Mouse (Mus musculus) NIH3T3 (cell line): Measurements from ENCODE around the gene Taf11.

Source experiments
- DNase-seq: peaks from one replicate; pipeline ENCODE4 v3.0.0-alpha.2; 2012; ENCODE audit warnings: low read depth

The Taf11 gene

DNA sequence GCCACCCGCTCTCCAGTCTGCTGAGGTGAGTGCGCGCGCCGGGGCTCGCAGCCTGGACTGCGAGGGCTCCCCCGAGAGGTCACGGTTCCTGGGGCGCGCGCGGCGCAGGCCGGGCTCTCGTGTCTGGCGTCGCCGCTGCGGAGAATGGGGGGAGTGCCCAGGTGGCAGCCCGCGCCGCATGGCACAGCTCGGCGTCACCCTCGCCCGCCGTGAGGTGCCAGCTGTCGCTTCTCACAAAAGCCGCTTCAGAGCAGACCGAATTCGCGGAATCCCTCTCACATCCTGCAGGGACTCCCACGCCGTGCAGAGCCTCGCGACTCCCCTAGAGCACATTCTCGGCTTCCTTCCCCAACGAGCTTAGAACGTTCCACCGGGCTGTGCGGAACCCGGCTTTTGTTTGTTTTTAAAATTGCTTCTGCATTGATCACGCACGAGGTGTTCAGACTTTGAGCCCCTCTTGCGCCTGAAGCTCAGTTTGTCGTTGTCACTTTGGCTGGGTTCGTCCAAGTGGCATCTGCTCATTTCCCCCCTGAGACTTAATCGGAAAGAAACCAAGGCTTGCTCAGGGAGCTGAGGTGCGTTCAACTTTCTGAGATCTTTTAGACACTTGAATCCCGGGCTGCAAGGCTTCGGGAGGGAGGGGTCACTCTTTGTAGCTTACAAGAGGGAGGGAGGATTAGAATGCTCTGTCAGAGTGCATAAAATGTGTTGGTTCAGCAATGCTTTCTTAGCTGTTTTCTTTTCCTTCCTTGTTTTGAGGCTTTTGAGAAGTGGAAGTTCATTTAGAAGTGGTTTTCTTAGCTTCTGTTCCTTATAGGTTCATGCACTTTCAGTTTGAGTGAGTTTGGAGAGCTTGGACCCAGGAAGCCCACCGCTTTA lies at the start of gene Taf11:
Gene Taf11, minus strand, starts transcription at position 223 of the 879 bp plus-strand sequence.
- peak; percentile 36 for DNase-seq

DNA sequence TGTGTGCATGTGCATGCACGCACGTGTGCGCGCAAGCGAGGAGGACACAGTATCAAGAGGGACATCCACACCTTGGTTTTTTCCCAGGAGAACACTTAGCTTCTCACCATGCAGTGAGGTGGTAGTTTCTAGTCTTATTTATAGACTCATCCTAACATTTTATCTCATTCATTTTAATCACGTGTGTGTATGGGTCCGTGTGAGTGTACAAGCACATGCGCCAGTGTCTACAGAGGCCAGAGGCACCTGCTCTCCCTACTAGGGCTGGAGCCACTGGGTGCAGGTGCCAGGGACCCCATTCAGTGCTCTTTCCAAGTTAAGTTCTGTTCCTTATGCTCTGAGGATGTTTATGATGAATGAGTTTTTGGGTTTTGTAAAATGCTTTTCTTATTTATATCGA lies 48.0 kb upstream of the Taf11 start:
- no peak for DNase-seq

DNA sequence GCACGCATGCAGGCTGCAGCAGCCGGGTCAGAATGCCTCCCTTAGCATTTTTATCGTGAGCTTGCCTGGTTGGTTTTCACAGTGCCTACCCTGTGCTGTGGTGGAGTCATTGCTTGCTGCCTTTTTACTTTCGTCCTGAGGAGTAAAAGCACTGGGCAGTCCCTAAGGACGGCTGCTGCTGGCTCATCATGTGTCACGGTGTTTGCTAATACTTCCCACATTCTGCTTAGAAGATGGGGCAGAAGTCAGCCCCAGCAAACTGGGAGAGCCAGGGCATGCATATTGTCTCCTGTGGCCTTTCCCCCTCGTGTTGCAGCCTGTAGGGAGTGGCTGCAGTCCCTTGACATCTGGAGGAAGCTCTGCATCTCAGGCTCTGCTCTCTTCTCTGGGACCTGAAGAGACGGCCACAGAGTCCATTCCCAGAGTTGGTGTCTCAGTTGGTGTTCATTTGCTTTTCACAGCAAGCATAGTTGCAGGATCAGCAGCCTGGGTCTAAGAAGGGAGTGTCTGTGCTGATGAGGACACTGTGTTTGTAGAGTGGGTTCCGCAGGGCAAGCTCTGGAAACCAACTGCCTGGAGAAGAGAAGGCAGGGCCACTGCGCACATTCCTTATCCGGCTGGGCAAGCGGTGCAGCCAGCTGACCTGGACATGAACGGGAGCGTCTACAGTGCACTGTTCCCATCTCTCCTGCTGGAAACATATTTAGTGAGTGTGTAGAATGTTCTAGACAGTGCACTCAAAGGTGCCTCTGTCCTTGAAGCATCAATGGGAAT lies 45.2 kb upstream of the Taf11 start:
- peak; percentile 70 for DNase-seq

DNA sequence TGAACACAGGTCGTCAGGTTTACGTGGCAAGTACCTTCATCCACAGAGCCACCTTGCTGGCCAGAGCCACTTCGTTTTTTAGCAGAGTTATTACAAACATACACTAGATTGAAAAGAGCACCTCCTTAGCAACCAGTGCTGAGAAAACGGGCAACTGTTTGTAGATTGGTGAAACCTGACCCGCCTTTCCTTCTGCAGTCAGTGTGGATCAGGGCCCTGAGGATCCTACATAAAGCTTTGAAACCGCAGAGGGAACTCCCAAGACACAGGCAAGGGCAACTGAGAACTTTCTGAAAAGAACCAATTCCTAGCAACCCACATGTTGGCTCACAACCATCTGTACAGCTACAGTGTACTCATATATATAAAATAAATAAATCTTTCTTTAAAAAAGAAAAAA lies 43.5 kb upstream of the Taf11 start:
- peak; percentile 30 for DNase-seq

DNA sequence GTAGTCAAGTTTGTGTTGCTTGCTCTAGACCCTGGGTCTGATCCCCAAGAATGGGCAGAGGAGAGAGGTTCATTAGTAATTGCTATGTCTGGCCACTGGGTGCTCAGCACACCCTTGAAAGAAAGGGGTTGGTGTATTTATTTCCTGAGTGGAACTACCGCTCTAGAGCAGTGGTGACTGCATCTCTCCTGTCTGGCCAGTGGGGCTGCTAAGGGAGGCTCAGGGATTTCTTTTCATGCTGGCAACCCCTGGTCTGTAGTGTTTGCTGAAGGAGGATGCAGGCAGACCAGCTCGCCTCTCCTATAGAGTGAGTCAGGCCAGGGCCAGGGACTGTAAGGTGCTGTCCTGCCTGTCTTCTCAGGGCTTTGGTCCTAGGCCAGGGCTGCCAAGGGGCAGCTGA lies 37.5 kb upstream of the Taf11 start:
- DNase-seq, result no peak

DNA sequence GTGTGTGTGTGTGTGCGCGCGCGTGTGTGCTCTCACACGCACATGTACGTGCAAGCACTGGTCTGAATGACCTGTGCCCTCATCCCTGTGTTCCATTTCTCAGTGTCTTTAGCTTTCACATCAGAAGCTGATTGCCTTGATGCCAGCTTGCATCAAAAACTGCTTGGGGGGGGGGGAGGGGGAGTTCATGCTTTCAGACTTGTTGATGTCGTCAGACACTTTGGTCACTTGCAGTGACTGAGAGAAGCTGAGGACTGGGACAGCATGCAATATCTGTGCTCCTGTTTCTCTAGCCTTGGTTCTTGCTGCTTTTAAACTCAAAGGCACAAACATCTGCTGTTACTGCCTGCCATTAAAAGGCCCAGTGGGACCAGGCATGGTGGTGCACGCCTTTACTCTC lies 36.7 kb upstream of the Taf11 start:
- DNase-seq, result no peak

DNA sequence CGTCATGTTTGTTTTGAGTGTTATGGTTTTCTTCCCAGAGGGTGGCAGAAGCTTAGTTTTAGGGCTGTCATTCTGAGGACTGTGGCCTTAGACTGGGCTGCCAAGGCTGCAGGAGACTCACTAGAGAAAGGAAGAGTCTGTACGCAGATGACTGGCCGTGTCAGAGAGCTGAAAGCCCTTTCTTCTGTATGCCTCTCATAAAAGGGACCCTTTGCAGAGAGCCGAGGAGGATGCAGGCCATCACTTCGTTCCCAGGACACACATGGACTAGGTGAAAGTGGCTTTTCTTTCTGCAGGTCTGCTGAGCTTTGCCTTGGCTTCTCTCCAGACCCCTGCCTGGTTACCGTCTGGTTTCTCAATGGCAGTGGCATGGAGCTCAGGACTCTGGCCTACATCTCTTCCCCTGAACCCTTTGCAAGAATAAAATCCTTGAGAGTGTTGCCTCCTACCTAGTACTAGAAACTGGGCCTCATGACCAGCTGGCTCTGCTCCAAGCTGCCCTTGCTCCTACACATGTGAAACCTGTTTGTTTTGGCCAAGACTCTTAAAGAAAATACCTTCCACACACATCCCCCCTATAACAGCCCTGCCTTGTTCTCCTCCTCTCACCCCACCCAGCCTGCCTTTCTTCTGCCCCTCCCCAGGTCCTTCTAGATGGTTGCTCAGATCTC lies 36.0 kb upstream of the Taf11 start:
- peak; percentile 94 for DNase-seq

DNA sequence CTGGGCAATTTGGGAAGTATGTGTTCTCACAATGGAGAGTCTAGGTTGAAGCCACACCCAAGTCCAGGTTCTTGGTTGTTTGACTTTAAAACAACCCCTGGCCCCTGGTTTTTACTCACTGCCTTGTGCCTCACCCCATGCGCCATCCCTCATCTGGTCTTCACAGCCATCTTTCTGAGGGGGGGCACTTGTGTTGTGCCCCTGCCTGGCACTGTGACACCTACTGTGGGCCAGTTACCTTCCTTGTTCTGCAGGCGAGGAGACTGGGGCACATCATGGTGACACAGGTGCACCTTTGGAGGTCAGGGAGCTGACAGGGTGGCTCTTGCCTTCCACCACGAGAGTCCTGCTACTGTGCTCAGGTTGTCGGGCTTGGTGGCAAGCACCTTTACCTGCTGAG lies 32.5 kb upstream of the Taf11 start:
- DNase-seq, result no peak

DNA sequence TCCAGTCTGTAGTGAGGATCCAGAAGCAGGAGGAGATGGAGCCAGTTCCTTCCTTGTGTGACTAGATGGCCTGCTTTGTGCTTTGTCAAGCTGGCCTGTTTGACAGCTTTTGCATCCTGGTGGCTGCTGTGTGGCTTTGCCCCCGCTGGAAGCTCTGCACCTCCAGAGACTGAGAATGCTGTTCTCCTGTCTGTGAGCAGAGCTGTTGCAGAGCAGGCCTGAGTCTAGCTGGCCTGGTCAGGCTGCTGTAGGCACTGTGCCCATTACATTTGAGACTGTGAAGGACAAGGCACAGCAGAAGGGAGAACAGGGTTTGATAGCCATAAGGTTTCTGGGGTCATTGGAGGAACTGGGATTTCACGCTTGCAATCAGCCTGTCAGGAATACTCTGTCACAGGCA lies 32.1 kb upstream of the Taf11 start:
- no peak for DNase-seq

DNA sequence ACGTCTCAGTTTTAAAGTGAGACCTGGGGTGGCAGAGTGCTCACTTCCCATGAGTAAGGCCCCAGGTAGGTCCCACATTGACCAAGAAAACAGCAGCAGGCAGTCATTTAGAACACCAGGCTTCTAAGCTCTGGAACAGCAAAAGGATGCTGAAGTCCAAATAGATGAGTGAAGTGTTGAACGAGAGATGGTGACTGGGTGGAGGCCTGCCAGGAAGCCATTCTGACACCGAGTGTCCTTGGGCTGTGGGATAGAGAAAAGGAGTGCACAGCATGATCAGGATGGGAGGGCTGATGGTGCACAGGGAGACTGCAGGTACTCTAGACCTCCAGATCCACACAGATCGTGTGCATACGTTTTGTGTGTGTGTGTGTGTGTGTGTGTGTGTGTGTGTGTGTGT lies 31.5 kb upstream of the Taf11 start:
- DNase-seq, result no peak

DNA sequence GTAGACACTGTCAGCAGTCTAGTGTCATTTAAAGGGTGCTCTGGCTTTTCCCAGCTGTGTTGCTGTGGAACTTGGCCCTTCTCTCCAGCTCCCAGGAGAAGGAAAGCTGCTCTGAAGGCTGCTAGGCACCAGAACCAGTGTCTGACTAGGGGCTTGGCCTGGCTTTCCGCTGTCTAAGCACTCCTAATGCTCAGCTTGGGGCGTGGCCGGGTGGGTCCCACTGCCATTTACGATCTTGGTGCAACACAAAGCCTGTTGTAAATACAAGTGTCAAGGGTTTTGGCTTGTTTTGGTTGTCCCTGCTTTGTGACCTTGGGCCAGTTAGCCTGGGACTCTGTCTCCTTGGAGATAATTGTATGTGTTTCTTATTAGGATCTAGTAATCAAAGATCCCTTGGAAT lies 30.7 kb upstream of the Taf11 start:
- DNase-seq, result no peak

DNA sequence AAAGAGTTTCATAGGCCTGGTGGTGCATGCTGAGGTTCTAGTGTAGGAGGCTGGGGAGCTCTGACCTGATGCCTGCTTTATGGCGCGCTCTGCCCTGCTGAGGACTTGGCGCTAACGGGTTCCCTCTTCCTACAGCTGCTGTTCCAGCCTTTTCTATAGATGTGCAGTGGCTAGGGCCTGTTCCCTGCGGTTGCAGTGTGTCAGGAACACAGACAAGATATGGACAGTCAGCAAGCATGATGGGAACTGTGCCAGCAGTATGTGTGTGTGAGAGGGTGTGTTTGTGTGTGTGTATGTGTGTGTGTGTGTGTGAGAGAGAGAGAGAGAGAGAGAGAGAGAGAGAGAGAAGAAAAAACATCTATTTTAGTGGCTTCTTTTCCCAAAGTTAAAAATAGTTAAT lies 29.4 kb upstream of the Taf11 start:
- peak; percentile 40 for DNase-seq

DNA sequence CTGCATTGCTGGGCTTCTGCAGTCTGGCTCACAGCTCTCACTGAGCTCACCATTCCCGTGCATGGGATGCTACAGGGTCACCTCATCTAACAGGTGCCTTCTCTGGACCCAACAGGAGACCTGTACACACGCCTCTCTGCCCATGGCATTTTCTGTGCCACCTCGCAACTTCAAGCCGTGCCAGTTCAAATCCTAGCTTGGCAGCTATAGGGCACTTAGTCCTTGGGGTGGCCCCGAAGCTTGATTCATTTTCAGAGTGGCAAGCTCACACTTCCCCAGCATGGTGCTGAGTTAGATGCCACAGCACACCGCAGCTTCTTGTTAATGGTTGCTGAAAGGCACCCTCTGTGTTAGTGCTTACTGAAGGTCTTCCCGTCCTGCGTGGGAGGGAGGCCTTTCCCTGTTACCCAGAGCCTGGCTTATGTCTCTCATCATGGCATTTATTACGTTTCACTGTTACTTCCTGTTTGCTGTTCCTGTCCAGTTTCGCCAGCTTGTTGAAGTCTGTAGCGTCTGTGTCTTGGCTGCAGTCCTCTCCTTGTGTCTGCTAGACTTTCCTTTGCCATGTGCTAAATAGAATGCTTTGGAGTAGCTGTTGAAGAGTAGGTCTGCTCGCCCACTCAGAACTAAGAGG lies 28.6 kb upstream of the Taf11 start:
- no peak for DNase-seq

DNA sequence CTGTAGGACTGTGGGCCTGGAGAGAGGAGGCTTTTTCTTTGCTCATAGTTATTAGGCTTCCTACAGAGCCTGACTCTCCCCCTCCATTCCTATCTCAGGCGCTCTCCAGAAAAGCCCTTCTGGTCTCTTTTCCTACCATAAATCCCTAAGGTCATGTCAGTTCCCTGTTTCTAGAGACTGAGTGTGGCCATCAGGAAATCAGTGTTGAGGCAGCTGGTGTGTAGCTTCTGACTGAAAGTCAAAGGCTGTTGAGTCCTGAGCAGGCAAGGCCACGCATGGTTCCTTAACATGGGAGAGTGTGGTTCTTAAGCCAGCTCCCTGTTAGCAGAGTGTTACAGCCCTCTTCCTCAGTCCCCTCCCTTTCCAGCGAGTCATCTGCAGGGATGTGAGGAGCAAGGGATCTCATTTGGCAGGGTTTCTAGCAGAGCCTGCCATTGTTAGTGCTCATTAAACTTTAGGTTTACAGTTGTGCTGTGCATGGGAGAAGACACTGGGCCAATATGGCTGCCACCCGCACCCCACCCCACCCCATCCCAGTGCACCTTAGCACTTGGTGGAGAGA lies 27.5 kb upstream of the Taf11 start:
- peak; percentile 72 for DNase-seq

DNA sequence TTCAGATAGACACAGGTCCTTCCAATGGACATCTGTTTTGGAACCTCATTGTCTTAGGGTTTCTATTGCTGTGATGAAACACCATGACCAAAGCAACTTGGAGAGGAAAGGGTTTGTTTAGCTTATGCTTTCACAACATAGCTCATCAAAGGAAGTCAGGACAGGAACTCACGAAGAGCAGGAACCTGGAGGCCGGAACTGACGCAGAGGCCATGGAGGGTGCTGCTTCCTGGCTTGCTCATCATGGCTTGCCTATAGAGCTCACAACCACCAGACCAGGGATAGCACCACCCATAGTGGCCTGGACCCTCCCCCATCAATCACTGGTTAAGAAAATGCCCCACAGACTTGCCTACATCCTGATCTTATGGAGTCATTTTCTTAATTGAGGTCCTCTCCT lies 25.4 kb upstream of the Taf11 start:
- DNase-seq, result no peak

DNA sequence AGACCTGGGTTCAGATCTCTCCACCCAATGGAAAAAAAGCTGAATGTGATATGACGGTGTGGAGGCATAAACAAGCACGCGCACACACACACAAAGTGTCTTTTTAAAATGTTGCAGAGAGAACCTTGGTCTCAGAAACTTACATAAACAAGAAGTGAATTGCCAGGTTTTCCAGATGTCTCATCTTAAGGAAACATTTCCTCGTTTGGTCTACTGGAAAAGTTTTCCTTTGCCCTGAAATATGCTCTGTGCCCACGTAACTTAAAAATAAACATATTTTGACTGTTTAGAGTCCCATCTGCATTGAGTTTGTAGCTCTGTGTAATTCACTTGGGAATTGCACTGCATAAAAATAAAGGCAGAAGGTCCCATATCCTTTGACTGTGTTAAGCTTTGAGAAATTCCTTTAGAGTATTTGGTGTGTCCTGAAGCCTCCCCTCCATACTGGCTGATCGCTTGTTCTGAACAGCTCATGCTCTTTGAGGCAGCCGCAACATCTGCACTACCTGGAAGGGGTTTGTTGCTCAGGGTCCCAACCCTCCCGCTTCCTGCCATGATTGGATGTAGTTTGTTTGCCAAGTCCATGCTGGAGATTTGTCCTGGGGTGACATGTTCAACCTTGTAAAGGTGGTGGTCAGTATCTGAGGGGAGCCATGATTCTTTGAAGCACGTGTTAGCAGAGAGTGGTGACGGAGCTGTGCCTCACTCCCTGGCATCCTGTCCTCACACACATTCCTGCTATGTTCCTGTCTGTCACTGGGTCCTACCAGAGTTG lies 24.7 kb upstream of the Taf11 start:
- peak; percentile 65 for DNase-seq

DNA sequence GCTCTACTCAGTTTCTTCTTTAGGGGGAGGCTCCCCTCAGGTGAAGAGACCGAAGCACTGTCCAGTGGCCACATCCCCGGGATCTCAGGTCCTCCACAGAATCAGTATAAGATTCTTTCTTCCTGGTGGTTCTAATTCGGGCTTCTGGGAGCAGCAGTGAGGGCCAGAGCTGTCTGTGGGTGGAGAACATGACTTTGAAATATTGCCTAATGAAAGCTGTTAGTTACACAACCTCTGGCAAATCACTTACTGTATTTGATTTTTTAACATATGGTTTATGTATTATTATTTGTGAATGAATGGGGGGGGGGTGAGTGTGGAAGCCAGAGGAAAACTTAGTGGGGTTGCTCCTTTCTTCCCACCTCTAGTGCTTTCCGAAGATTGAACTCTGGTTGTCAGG lies 22.2 kb upstream of the Taf11 start:
- peak; percentile 58 for DNase-seq

DNA sequence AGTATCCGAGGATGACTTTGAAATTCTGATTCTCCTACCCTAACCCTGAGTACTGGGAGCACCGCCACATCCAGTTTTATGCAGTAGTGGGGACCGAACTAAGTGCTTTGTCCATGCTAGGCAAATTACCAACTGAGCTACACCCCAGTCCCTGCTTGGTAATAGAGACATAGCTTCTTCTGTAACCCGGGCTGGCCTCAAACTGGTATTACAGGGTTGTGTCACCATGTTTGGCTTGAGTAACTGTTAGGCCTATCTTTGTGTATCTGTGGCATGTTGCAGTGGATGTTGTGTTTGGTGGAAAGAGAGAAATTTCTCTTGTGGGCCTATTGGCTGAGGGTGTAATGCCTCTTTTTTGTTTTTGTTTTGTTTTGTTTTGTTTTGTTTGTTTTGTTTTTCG lies 20.6 kb upstream of the Taf11 start:
- no peak for DNase-seq

DNA sequence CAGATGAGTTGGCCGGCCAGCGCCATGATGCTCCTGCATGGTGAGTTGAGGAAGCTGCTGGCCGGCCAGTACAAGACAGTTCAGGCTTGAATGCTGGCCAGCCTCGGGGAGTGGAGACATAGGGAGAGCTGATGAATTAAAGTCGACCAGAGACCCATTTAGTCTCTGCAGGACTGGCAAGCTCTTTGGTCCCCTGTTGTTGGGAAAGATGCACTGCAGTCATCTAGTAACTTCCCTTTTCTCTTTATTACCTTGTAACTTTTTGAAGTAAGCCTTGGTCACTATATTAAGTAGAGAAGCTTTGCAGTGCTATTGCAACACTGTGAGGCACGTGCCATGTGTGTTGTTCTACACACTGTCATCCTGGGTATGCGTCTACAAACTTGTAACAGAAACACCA lies 15.9 kb upstream of the Taf11 start:
- no peak for DNase-seq

DNA sequence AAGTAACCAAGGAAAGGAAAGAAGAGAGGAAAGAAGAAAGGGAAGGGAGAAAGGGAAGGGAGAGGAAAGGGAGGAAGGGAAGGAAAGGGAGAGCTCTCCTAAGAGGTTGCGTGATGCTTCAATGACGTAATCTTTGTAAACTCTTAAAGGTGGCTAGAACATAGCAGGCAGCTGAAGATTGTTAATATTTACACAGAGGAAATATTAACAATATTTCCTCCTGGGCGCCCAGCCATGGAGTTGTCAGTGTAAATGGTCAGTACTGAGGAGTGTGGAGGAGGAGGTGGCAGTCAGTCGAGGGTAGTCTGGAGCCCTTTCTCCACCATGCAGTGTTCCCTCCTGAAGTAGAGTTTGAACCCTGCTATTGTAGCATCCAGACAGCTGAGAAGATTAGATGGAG lies 15.4 kb upstream of the Taf11 start:
- peak; percentile 50 for DNase-seq

DNA sequence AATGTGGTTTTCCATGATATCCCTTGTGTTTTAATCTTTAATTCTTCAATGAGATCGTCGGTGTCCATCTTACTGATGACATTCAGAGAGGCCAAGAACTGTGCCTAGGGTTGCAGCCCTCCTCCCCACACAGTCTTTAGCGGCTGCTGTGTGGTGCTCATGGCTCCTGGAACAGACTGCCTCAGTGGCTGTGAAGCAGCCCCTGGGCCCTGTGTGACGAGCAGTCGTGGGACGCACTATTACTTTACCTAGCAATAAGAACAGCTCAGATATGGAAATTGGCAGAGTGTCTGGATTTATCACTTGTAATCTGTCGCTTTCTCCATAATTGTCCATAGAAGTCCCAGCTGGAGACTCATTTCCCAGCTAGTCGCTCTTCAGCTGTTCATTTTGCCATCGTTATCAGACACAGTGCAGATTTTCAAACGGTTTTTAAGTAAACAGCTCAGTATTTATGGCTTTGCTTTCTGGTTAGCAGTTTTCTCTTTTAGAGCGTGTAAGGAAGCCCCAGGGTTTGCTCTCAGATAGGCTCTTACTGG lies 12.6 kb upstream of the Taf11 start:
- DNase-seq, result no peak
